Mouse (Mus musculus) intestine, embryonic 15.5 days (tissue): ENCODE results near the gene Atf7ip. TPM values are rescaled to one million over a fixed set of nuclear protein-coding genes. Genes with fewer than 3 reads are reported as not detected.

Experiments used
- ATAC-seq: fragments of 200-750 bp; cut with Nextera tagmentation; 2 replicates; pipeline ENCODE4 v1.8.0; 2017; ENCODE audit warnings: moderate TSS enrichment, moderate library complexity
- H3K27ac ChIP-seq: fragments of 300-500 bp; sonication (generic); 2 replicates; pipeline ENCODE4 v1.5.1; 2015; ENCODE audit warnings: mild to moderate bottlenecking, inconsistent platforms
- H3K27me3 ChIP-seq: fragments of 300-500 bp; sonication (generic); replicated peaks from 2 replicates; pipeline ENCODE4 v1.6.1; 2015; ENCODE audit warnings: inconsistent platforms
- H3K36me3 ChIP-seq: fragments of 300-500 bp; sonication (generic); 2 replicates; pipeline ENCODE4 v1.6.1; 2015; ENCODE audit warnings: inconsistent platforms
- H3K4me1 ChIP-seq: fragments of 300-500 bp; sonication (generic); replicated peaks from 2 replicates; pipeline ENCODE4 v1.6.1; 2015; ENCODE audit warnings: inconsistent platforms
- H3K4me2 ChIP-seq: fragments of 300-500 bp; sonication (generic); replicated peaks from 2 replicates; pipeline ENCODE4 v1.6.1; 2015; ENCODE audit warnings: mild to moderate bottlenecking, inconsistent platforms
- H3K4me3 ChIP-seq: fragments of 300-500 bp; sonication (generic); replicated peaks from 2 replicates; pipeline ENCODE4 v1.5.1; 2015; ENCODE audit warnings: inconsistent platforms
- H3K9ac ChIP-seq: fragments of 300-500 bp; sonication (generic); 2 replicates; pipeline ENCODE4 v1.6.1; 2015; ENCODE audit warnings: inconsistent platforms
- H3K9me3 ChIP-seq: fragments of 300-500 bp; sonication (generic); 2 replicates; pipeline ENCODE4 v1.6.1; 2016; ENCODE audit warnings: inconsistent platforms
- WGBS: fragments of 180-500 bp; shearing (Covaris S2); methylation state at CpG from one replicate; pipeline ENCODE4 v1.1.7; 2015; 5-methylcytosine and 5-hydroxymethylcytosine counted together
- polyA plus RNA-seq: library from polyadenylated mRNA; unstranded; fragments of >200 nt; fragmentation: Nextera tagmentation; extraction: Ambion mirVana; gene quantifications from 2 replicates; pipeline ENCODE4 v1.2.1, GENCODE M21; 2015

The Atf7ip gene
- polyA plus RNA-seq, 1 experiment from 2014 or later = 24.1 TPM

- Histone ChIP-seq H3K9ac (no peak overlapping the region), H3K4me2 (no peak overlapping the region), H3K36me3 (0 out of 2 replicates have a peak, but pooled peaks cover 4% of the 10 kb centered on the region), H3K27ac (no peak overlapping the region), H3K27me3 (no peaks in the 10 kb centered on the region), H3K4me1 (peaks cover 10% of the 10 kb centered on the region), H3K4me3 (no peak overlapping the region), H3K9me3 (no peaks in the 10 kb centered on the region)
- ATAC-seq = no peak
- WGBS = 42% methylated on average over 3 of the region's 3 CpGs
Observed at GRCm38 (mm10) chr6:136534444-136534843, 28.5 kb downstream of the Atf7ip start.

GRCm38 (mm10) chr6:136535176-136535575 is 29.2 kb downstream of the Atf7ip start:
- H3K4me1 ChIP-seq = peaks cover 10% of the 10 kb centered on the region
- H3K27me3 ChIP-seq = no peaks in the 10 kb centered on the region
- H3K4me2 ChIP-seq = no peak overlapping the region
- H3K9me3 ChIP-seq = no peaks in the 10 kb centered on the region
- no peak for ATAC-seq
- H3K9ac ChIP-seq = no peak overlapping the region
- WGBS = 51% methylated on average over 5 of the region's 5 CpGs
- H3K4me3 ChIP-seq = no peak overlapping the region
- H3K36me3 ChIP-seq = 0 out of 2 replicates have a peak, but pooled peaks cover 8% of the 10 kb centered on the region
- H3K27ac ChIP-seq = no peak overlapping the region

- H3K4me3 ChIP-seq = no peak overlapping the region
- no peak overlapping the region for H3K9ac ChIP-seq
- 66% methylated on average over 5 of the region's 5 CpGs for WGBS
- H3K4me1 ChIP-seq = peaks cover 10% of the 10 kb centered on the region
- H3K4me2 ChIP-seq = no peak overlapping the region
- no peaks in the 10 kb centered on the region for H3K27me3 ChIP-seq
- no peak for ATAC-seq
- H3K9me3 ChIP-seq = no peaks in the 10 kb centered on the region
- H3K36me3 ChIP-seq = 0 out of 2 replicates have a peak, but pooled peaks cover 8% of the 10 kb centered on the region
- H3K27ac ChIP-seq = no peak overlapping the region
Observed at GRCm38 (mm10) chr6:136536121-136536520, 30.2 kb downstream of the Atf7ip start.

- H3K4me2 ChIP-seq = no peak overlapping the region
- WGBS = 77% methylated on average over 5 of the region's 5 CpGs
- no peak overlapping the region for H3K9ac ChIP-seq
- 0 out of 2 replicates have a peak, but pooled peaks cover 8% of the 10 kb centered on the region for H3K36me3 ChIP-seq
- no peak overlapping the region for H3K4me3 ChIP-seq
- ATAC-seq = no peak
- no peak overlapping the region for H3K27ac ChIP-seq
- H3K27me3 ChIP-seq = no peaks in the 10 kb centered on the region
- H3K9me3 ChIP-seq = no peaks in the 10 kb centered on the region
- H3K4me1 ChIP-seq = peaks cover 10% of the 10 kb centered on the region; the same call in 1 of the 2 replicates
Observed at GRCm38 (mm10) chr6:136541350-136541749, 35.4 kb downstream of the Atf7ip start.

- ATAC-seq = no peak
- H3K4me2 ChIP-seq = no peak overlapping the region
- peaks cover 10% of the 10 kb centered on the region; the same call in 1 of the 2 replicates for H3K4me1 ChIP-seq
- H3K27me3 ChIP-seq = no peaks in the 10 kb centered on the region
- 0 out of 2 replicates have a peak, but pooled peaks cover 8% of the 10 kb centered on the region for H3K36me3 ChIP-seq
- H3K9me3 ChIP-seq = no peaks in the 10 kb centered on the region
- H3K9ac ChIP-seq = no peak overlapping the region
- no peak overlapping the region for H3K27ac ChIP-seq
- 73% methylated on average over 1 of the region's 1 CpGs for WGBS
- no peak overlapping the region for H3K4me3 ChIP-seq
Observed at GRCm38 (mm10) chr6:136542105-136542504, 36.1 kb downstream of the Atf7ip start.

GRCm38 (mm10) chr6:136543164-136543563 is 37.2 kb downstream of the Atf7ip start:
- Histone ChIP-seq H3K27ac (peak overlapping the region; percentile 33), H3K9me3 (no peaks in the 10 kb centered on the region), H3K4me1 (peaks cover 11% of the 10 kb centered on the region; the same call in 1 of the 2 replicates), H3K9ac (no peak overlapping the region), H3K4me2 (peak overlapping the region; percentile 33), H3K27me3 (no peaks in the 10 kb centered on the region), H3K36me3 (0 out of 2 replicates have a peak, but pooled peaks cover 8% of the 10 kb centered on the region), H3K4me3 (no peak overlapping the region)
- 11% methylated on average over 6 of the region's 6 CpGs for WGBS
- ATAC-seq = peak; percentile 84

- Histone ChIP-seq H3K27ac (no peak overlapping the region; the same call in 1 of the 2 replicates), H3K4me1 (peaks cover 11% of the 10 kb centered on the region; the same call in 1 of the 2 replicates), H3K9ac (no peak overlapping the region), H3K4me3 (no peak overlapping the region), H3K4me2 (no peak overlapping the region), H3K27me3 (no peaks in the 10 kb centered on the region), H3K9me3 (no peaks in the 10 kb centered on the region), H3K36me3 (no peaks in the 10 kb centered on the region)
- no peak for ATAC-seq
- 74% methylated on average over 11 of the region's 11 CpGs for WGBS
Observed at GRCm38 (mm10) chr6:136545284-136545870, 39.4 kb downstream of the Atf7ip start.

- peaks cover 11% of the 10 kb centered on the region; the same call in 1 of the 2 replicates for H3K4me1 ChIP-seq
- ATAC-seq = no peak
- H3K27ac ChIP-seq = no peak overlapping the region
- no peak overlapping the region for H3K4me2 ChIP-seq
- H3K4me3 ChIP-seq = no peak overlapping the region
- no peaks in the 10 kb centered on the region for H3K9me3 ChIP-seq
- no peaks in the 10 kb centered on the region for H3K36me3 ChIP-seq
- no peak overlapping the region for H3K9ac ChIP-seq
- WGBS = 91% methylated on average over 2 of the region's 2 CpGs
- no peaks in the 10 kb centered on the region for H3K27me3 ChIP-seq
Observed at GRCm38 (mm10) chr6:136546286-136546685, 40.3 kb downstream of the Atf7ip start.

GRCm38 (mm10) chr6:136546987-136547386 is 41.0 kb downstream of the Atf7ip start:
- Histone ChIP-seq H3K9me3 (no peaks in the 10 kb centered on the region), H3K9ac (no peak overlapping the region), H3K4me1 (peaks cover 11% of the 10 kb centered on the region; the same call in 1 of the 2 replicates), H3K4me2 (no peak overlapping the region), H3K27me3 (no peaks in the 10 kb centered on the region), H3K27ac (no peak overlapping the region), H3K36me3 (no peaks in the 10 kb centered on the region), H3K4me3 (no peak overlapping the region)
- WGBS = 65% methylated on average over 7 of the region's 7 CpGs
- ATAC-seq = no peak

GRCm38 (mm10) chr6:136548041-136548770 is 42.2 kb downstream of the Atf7ip start:
- H3K4me1 ChIP-seq = peaks cover 8% of the 10 kb centered on the region; the same call in 1 of the 2 replicates
- no peak overlapping the region for H3K9ac ChIP-seq
- no peak overlapping the region for H3K4me3 ChIP-seq
- peak; percentile 83 for ATAC-seq
- no peaks in the 10 kb centered on the region for H3K9me3 ChIP-seq
- WGBS = 68% methylated on average over 6 of the region's 6 CpGs
- H3K4me2 ChIP-seq = no peak overlapping the region
- H3K27me3 ChIP-seq = no peaks in the 10 kb centered on the region
- H3K27ac ChIP-seq = no peak overlapping the region
- H3K36me3 ChIP-seq = no peaks in the 10 kb centered on the region

- Histone ChIP-seq H3K27ac (no peak overlapping the region), H3K36me3 (no peaks in the 10 kb centered on the region), H3K4me2 (no peak overlapping the region), H3K4me3 (no peak overlapping the region), H3K4me1 (0 out of 2 replicates have a peak, but pooled peaks cover 6% of the 10 kb centered on the region), H3K9ac (no peak overlapping the region), H3K27me3 (no peaks in the 10 kb centered on the region), H3K9me3 (no peaks in the 10 kb centered on the region)
- ATAC-seq = peak; percentile 87
- 79% methylated on average over 6 of the region's 6 CpGs for WGBS
Observed at GRCm38 (mm10) chr6:136548796-136549195, 42.8 kb downstream of the Atf7ip start.

- H3K4me2 ChIP-seq = no peak overlapping the region
- 70% methylated on average over 3 of the region's 3 CpGs for WGBS
- H3K27ac ChIP-seq = no peak overlapping the region
- H3K27me3 ChIP-seq = no peaks in the 10 kb centered on the region
- no peaks in the 10 kb centered on the region for H3K9me3 ChIP-seq
- 0 out of 2 replicates have a peak, but pooled peaks cover 6% of the 10 kb centered on the region for H3K4me1 ChIP-seq
- H3K4me3 ChIP-seq = no peak overlapping the region
- no peaks in the 10 kb centered on the region for H3K36me3 ChIP-seq
- H3K9ac ChIP-seq = no peak overlapping the region
- no peak for ATAC-seq
Observed at GRCm38 (mm10) chr6:136549606-136550005, 43.6 kb downstream of the Atf7ip start.
